Mouse (Mus musculus): ENCODE measurements around the gene Fam193a. TPM values are rescaled to one million over a fixed set of nuclear protein-coding genes. Genes with fewer than 3 reads are reported as not detected.

Gene Fam193a
- polyA plus RNA-seq, 1 experiment from 2014 or later = 10.3 TPM

DNA sequence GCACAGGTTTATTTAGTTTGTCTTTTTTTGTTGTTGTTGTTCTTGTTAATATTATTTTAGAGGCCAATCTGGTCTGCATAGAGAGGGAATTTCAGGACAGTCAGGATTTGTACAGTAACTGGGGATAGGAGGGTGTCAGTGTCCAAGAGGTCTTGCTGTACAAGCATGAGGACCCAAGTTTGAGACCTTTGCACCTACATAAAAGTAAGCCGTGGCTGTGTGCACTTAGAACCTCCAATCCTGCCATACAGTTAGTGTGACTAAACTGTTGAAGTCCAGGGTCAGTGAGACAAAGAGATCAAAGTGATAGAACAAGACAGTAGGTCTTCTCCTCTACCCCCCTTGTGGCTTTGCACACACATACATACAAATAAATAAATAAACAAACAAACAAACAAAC lies 64.1 kb downstream of the Fam193a start:
- H3K27ac ChIP-seq (replicated peaks in 1 of 2; ENCODE audit: control insufficient read depth in 1 of 2, insufficient read depth in 1 of 2, low read depth in 2 of 2, low read length in 2 of 2) = no peak overlapping the region
- no peaks in the 10 kb centered on the region for H3K9me3 ChIP-seq (ENCODE audit: control insufficient read depth, low read length)
- WGBS = 79% methylated on average over 1 of the region's 1 CpGs
- no peaks in the 10 kb centered on the region for H3K27me3 ChIP-seq (ENCODE audit: control insufficient read depth, insufficient read depth, low read length)
- no peak overlapping the region for H3K4me3 ChIP-seq (ENCODE audit: control insufficient read depth in 1 of 2, insufficient read depth in 1 of 2, low read depth in 1 of 2, low read length in 2 of 2)
- H3K9ac ChIP-seq (ENCODE audit: low read length) = no peak overlapping the region
- H3K4me1 ChIP-seq (ENCODE audit: control insufficient read depth in 2 of 2, insufficient read depth in 2 of 2, low read length in 2 of 2) = peaks cover 0 to 9% of the 10 kb centered on the region in 2 experiments; a peak in 1 of 4 replicates
- ATAC-seq (ENCODE audit: insufficient number of reproducible peaks, insufficient read depth, low FRiP score, low read depth) = no peak
- H3K36me3 ChIP-seq (ENCODE audit: control insufficient read depth, insufficient read depth, low read length) = peaks cover 98% of the 10 kb centered on the region
- H3K4me2 ChIP-seq (ENCODE audit: low read length) = no peak overlapping the region

- WGBS = 90% methylated on average over 3 of the region's 3 CpGs
Measured at GRCm38 (mm10) chr5:34434241-34434640, 64.5 kb downstream of the Fam193a start.

DNA sequence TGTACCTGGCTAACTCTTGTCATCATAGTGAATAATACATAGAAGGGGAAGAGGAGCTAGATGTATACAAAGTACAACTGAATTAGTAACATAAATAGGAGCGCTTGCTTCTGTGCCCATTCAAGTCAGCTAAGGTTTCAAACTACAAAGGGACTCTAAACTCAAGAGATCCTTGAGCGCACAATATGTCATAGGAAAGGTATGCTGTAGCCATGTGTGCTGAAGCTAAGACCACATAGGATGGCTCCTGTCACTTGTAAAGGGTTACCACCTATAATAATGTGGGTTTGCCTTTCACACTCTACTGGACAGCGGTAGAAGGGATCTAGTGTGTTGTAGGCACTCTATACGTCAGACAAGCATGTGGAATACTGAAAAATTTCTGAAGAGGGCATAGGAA lies 68.3 kb downstream of the Fam193a start:
- peaks cover 97% of the 10 kb centered on the region for H3K36me3 ChIP-seq (ENCODE audit: control insufficient read depth, insufficient read depth, low read length)
- WGBS = 61% methylated on average over 4 of the region's 4 CpGs
- ATAC-seq (ENCODE audit: insufficient number of reproducible peaks, insufficient read depth, low FRiP score, low read depth) = no peak
- no peak overlapping the region for H3K27ac ChIP-seq (replicated peaks in 1 of 2; ENCODE audit: control insufficient read depth in 1 of 2, insufficient read depth in 1 of 2, low read depth in 2 of 2, low read length in 2 of 2)
- H3K27me3 ChIP-seq (ENCODE audit: control insufficient read depth, insufficient read depth, low read length) = no peaks in the 10 kb centered on the region
- H3K9ac ChIP-seq (ENCODE audit: low read length) = no peak overlapping the region
- no peak overlapping the region for H3K4me3 ChIP-seq (ENCODE audit: control insufficient read depth in 1 of 2, insufficient read depth in 1 of 2, low read depth in 1 of 2, low read length in 2 of 2)
- H3K4me2 ChIP-seq (ENCODE audit: low read length) = no peak overlapping the region
- H3K4me1 ChIP-seq (ENCODE audit: control insufficient read depth in 2 of 2, insufficient read depth in 2 of 2, low read length in 2 of 2) = peaks cover 0 to 9% of the 10 kb centered on the region in 2 experiments; a peak in 1 of 4 replicates
- no peaks in the 10 kb centered on the region for H3K9me3 ChIP-seq (ENCODE audit: control insufficient read depth, low read length)

More at GRCm38 (mm10) chr5:34434241-34434640, 64.5 kb downstream of the Fam193a start:
- Histone ChIP-seq H3K27ac (replicated peaks in 1 of 2; ENCODE audit: control insufficient read depth in 1 of 2, insufficient read depth in 1 of 2, low read depth in 2 of 2, low read length in 2 of 2) (no peak overlapping the region), H3K9ac (ENCODE audit: low read length) (no peak overlapping the region), H3K4me2 (ENCODE audit: low read length) (no peak overlapping the region), H3K4me1 (ENCODE audit: control insufficient read depth in 2 of 2, insufficient read depth in 2 of 2, low read length in 2 of 2) (peaks cover 0 to 9% of the 10 kb centered on the region in 2 experiments; a peak in 1 of 4 replicates), H3K4me3 (ENCODE audit: control insufficient read depth in 1 of 2, insufficient read depth in 1 of 2, low read depth in 1 of 2, low read length in 2 of 2) (no peak overlapping the region), H3K9me3 (ENCODE audit: control insufficient read depth, low read length) (no peaks in the 10 kb centered on the region), H3K36me3 (ENCODE audit: control insufficient read depth, insufficient read depth, low read length) (peaks cover 98% of the 10 kb centered on the region), H3K27me3 (ENCODE audit: control insufficient read depth, insufficient read depth, low read length) (no peaks in the 10 kb centered on the region)
- ATAC-seq (ENCODE audit: insufficient number of reproducible peaks, insufficient read depth, low FRiP score, low read depth) = no peak

DNA sequence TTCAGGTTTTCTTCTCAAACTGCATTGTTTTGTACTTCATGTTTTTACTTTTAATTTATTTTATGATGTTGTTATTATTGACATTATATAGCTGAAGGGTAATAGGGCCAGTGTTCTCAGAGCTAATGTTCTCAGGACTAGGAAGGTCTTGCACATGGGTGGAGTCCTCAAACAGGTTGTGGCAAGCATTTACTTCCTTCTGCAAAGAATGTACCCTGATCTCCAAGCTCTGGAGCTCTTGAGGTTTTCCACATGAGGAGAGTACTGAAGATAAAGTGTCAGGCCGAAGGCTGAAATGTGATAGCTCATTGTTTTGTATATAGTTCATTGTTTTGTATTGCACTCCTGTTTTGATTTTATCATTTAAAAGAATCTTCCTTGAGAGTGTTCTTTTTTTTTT lies 68.9 kb downstream of the Fam193a start:
- H3K9ac ChIP-seq (ENCODE audit: low read length) = no peak overlapping the region
- peaks cover 0 to 9% of the 10 kb centered on the region in 2 experiments; a peak in 1 of 4 replicates for H3K4me1 ChIP-seq (ENCODE audit: control insufficient read depth in 2 of 2, insufficient read depth in 2 of 2, low read length in 2 of 2)
- peaks cover 97% of the 10 kb centered on the region for H3K36me3 ChIP-seq (ENCODE audit: control insufficient read depth, insufficient read depth, low read length)
- no peak overlapping the region for H3K4me2 ChIP-seq (ENCODE audit: low read length)
- ATAC-seq (ENCODE audit: insufficient number of reproducible peaks, insufficient read depth, low FRiP score, low read depth) = no peak
- no peaks in the 10 kb centered on the region for H3K27me3 ChIP-seq (ENCODE audit: control insufficient read depth, insufficient read depth, low read length)
- 68% methylated on average over 1 of the region's 1 CpGs for WGBS
- no peak overlapping the region for H3K27ac ChIP-seq (replicated peaks in 1 of 2; ENCODE audit: control insufficient read depth in 1 of 2, insufficient read depth in 1 of 2, low read depth in 2 of 2, low read length in 2 of 2)
- no peak overlapping the region for H3K4me3 ChIP-seq (ENCODE audit: control insufficient read depth in 1 of 2, insufficient read depth in 1 of 2, low read depth in 1 of 2, low read length in 2 of 2)
- no peaks in the 10 kb centered on the region for H3K9me3 ChIP-seq (ENCODE audit: control insufficient read depth, low read length)

DNA sequence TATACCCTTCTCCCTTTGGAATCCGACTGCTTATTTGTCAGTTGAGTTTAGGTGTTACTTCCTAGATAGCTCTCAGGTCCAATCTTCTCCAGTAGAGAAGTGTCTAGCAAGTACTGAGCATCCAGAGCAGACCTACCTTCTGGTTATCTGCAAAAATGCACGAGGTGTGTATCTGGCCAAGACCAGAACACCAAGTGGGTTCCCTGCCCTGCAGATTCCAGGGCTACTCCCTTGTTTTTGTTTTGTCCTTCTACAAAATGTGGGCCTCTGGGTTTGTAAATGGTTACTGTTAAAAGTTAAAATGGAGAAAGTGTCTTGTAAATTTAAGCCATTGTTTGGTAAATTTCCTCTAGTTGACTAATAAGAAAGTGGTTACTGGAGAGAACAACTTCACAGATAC lies 70.0 kb downstream of the Fam193a start:
- Histone ChIP-seq H3K9me3 (ENCODE audit: control insufficient read depth, low read length) (no peaks in the 10 kb centered on the region), H3K36me3 (ENCODE audit: control insufficient read depth, insufficient read depth, low read length) (peaks cover 97% of the 10 kb centered on the region), H3K4me3 (ENCODE audit: control insufficient read depth in 1 of 2, insufficient read depth in 1 of 2, low read depth in 1 of 2, low read length in 2 of 2) (no peak overlapping the region), H3K9ac (ENCODE audit: low read length) (no peak overlapping the region), H3K4me1 (ENCODE audit: control insufficient read depth in 2 of 2, insufficient read depth in 2 of 2, low read length in 2 of 2) (peaks cover 0 to 9% of the 10 kb centered on the region in 2 experiments; a peak in 1 of 4 replicates), H3K27me3 (ENCODE audit: control insufficient read depth, insufficient read depth, low read length) (no peaks in the 10 kb centered on the region), H3K27ac (replicated peaks in 1 of 2; ENCODE audit: control insufficient read depth in 1 of 2, insufficient read depth in 1 of 2, low read depth in 2 of 2, low read length in 2 of 2) (no peak overlapping the region), H3K4me2 (ENCODE audit: low read length) (no peak overlapping the region)
- 88% methylated on average over 2 of the region's 2 CpGs for WGBS
- no peak for ATAC-seq (ENCODE audit: insufficient number of reproducible peaks, insufficient read depth, low FRiP score, low read depth)

DNA sequence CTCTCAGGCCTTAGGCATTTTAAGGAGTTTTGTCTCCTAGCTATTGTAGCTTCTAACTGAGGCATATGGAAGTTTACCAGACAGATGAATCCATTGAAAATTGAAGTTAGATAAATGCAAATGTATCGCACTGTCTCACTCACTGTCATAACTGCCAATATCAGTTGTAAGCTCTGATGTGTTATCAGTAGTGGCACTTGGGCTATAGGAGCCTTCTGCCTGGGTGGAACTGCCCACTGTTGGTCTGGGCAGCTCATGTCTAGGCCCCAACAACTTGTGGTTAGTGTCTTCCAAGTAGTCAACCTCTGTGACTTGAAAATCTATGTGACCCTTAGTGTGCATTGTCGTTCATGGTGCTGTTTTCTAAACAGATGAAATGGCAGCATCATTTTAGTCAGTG lies 72.1 kb downstream of the Fam193a start:
- no peaks in the 10 kb centered on the region for H3K9me3 ChIP-seq (ENCODE audit: control insufficient read depth, low read length)
- no peak for ATAC-seq (ENCODE audit: insufficient number of reproducible peaks, insufficient read depth, low FRiP score, low read depth)
- no peak overlapping the region for H3K4me3 ChIP-seq (ENCODE audit: control insufficient read depth in 1 of 2, insufficient read depth in 1 of 2, low read depth in 1 of 2, low read length in 2 of 2)
- WGBS = 96% methylated on average over 2 of the region's 2 CpGs
- peaks cover 4 to 22% of the 10 kb centered on the region in 2 experiments; a peak in 3 of 4 replicates for H3K4me1 ChIP-seq (ENCODE audit: control insufficient read depth in 2 of 2, insufficient read depth in 2 of 2, low read length in 2 of 2)
- no peak overlapping the region for H3K9ac ChIP-seq (ENCODE audit: low read length)
- peaks cover 96% of the 10 kb centered on the region for H3K36me3 ChIP-seq (ENCODE audit: control insufficient read depth, insufficient read depth, low read length)
- no peak overlapping the region for H3K27ac ChIP-seq (replicated peaks in 1 of 2; ENCODE audit: control insufficient read depth in 1 of 2, insufficient read depth in 1 of 2, low read depth in 2 of 2, low read length in 2 of 2)
- no peaks in the 10 kb centered on the region for H3K27me3 ChIP-seq (ENCODE audit: control insufficient read depth, insufficient read depth, low read length)
- H3K4me2 ChIP-seq (ENCODE audit: low read length) = no peak overlapping the region

GRCm38 (mm10) chr5:34446207-34446606 lies 76.5 kb downstream of the Fam193a start:
- Histone ChIP-seq H3K9ac (ENCODE audit: low read length) (no peak overlapping the region), H3K27ac (replicated peaks in 1 of 2; ENCODE audit: control insufficient read depth in 1 of 2, insufficient read depth in 1 of 2, low read depth in 2 of 2, low read length in 2 of 2) (0 out of 4 replicates have a peak overlapping the region, but pooled peaks of 1 of the 2 experiments have one; percentile 14), H3K36me3 (ENCODE audit: control insufficient read depth, insufficient read depth, low read length) (peaks cover 79% of the 10 kb centered on the region), H3K27me3 (ENCODE audit: control insufficient read depth, insufficient read depth, low read length) (no peaks in the 10 kb centered on the region), H3K4me2 (ENCODE audit: low read length) (no peak overlapping the region), H3K9me3 (ENCODE audit: control insufficient read depth, low read length) (no peaks in the 10 kb centered on the region), H3K4me1 (ENCODE audit: control insufficient read depth in 2 of 2, insufficient read depth in 2 of 2, low read length in 2 of 2) (peaks cover 4 to 13% of the 10 kb centered on the region in 2 experiments; a peak in 3 of 4 replicates), H3K4me3 (ENCODE audit: control insufficient read depth in 1 of 2, insufficient read depth in 1 of 2, low read depth in 1 of 2, low read length in 2 of 2) (no peak overlapping the region)
- ATAC-seq (ENCODE audit: insufficient number of reproducible peaks, insufficient read depth, low FRiP score, low read depth) = peak; percentile 54; the same call in 1 of the 2 replicates
- WGBS = 43% methylated on average over 9 of the region's 9 CpGs

DNA sequence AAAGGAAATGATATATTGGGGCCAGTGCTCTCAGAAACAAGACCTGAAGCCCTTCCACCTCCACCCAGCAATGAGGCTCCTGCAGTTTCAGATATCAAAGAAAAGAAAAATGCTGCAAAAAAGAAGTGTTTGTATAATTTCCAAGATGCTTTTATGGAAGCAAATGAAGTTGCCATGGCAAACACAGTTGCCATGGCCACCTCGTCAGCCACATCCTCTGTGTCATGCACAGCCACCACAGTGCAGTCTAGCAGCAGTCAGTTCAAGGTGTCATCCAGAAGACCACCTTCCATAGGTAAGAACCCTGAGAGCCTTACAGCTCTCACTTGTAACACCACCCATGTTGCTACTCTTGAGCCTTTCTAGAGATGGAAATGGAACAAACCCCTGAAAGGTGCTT lies 89.3 kb downstream of the Fam193a start:
- Histone ChIP-seq H3K4me3 (ENCODE audit: control insufficient read depth in 1 of 2, insufficient read depth in 1 of 2, low read depth in 1 of 2, low read length in 2 of 2) (no peak overlapping the region), H3K27ac (replicated peaks in 1 of 2; ENCODE audit: control insufficient read depth in 1 of 2, insufficient read depth in 1 of 2, low read depth in 2 of 2, low read length in 2 of 2) (no peak overlapping the region), H3K4me2 (ENCODE audit: low read length) (no peak overlapping the region), H3K36me3 (ENCODE audit: control insufficient read depth, insufficient read depth, low read length) (peaks cover 88% of the 10 kb centered on the region), H3K9ac (ENCODE audit: low read length) (no peak overlapping the region), H3K4me1 (ENCODE audit: control insufficient read depth in 2 of 2, insufficient read depth in 2 of 2, low read length in 2 of 2) (no peaks in the 10 kb centered on the region), H3K27me3 (ENCODE audit: control insufficient read depth, insufficient read depth, low read length) (no peaks in the 10 kb centered on the region), H3K9me3 (ENCODE audit: control insufficient read depth, low read length) (no peaks in the 10 kb centered on the region)
- ATAC-seq (ENCODE audit: insufficient number of reproducible peaks, insufficient read depth, low FRiP score, low read depth) = no peak
- 93% methylated on average over 1 of the region's 1 CpGs for WGBS

Data from heart, embryonic 14.5 days (tissue).